Mouse (Mus musculus) embryonic stem cell, embryonic (primary cell): ENCODE data around the gene Tmem206.

ENCODE experiments used
- CTCF ChIA-PET, 4 experiments: fragments of 300-600 bp in 2 of 4; fragments of 350-600 bp in 2 of 4; sonication (Branson Sonifier 250); formaldehyde crosslinking; loops; one replicate each; lab custom pipeline; 2022; ENCODE audit warnings: inconsistent platforms in 2 of 4; lab: Charles Lee
- POLR2A ChIA-PET, 4 experiments: fragments of 300-600 bp in 2 of 4; fragments of 350-600 bp in 2 of 4; sonication (Branson Sonifier 250); formaldehyde crosslinking; loops; one replicate each; lab custom pipeline; 2022; ENCODE audit warnings: antibody characterized with exemption in 4 of 4, inconsistent platforms in 1 of 4; lab: Charles Lee

The Tmem206 gene

DNA sequence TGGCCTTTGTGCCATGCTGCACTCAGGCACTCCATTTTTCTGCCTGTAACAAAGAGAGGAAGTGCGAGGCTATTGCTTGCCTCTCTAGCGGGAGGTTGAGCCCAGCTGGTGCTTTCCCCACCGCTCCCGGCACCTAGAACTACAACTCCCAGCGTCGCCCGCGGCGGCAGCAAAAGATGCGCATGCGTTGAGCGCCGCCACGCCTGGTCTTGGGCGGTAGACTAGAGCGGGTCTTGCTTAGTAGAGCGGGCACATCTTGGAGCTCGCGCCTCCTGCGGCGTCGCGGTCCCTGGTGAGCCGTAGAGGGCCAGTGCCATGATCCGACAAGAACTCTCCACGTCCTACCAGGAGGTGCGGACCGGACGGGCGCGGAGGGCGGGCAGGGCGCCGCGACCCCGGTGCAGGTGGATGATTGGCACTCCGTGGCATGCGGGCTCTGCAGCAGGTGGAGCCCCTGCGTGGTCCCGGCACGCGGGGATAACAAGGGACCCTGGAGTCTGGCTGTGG is at the start of gene Tmem206:
TSS of gene Tmem206 (plus strand) at position 187 of the 507 bp plus-strand sequence.
- CTCF ChIA-PET = interaction anchor here (0.7 to 2.2 kb wide), 13 partner anchors 9 to 509 kb away, joined by 3 to 13 read pairs (median 4); partner anchors contain the start of genes Dtl (in 2 of the 4), Ints7 (in 2 of the 4) and Nenf (in 1 of the 4)
- POLR2A ChIA-PET = interaction anchor here (0.6 to 3.3 kb wide), 31 partner anchors 9 to 665 kb away, joined by 3 to 27 read pairs (median 5); partner anchors contain the start of genes Dtl (in 2 of the 4), Ints7 (in 2 of the 4), Nenf (in 2 of the 4) and Flvcr1 (in 1 of the 4)

DNA sequence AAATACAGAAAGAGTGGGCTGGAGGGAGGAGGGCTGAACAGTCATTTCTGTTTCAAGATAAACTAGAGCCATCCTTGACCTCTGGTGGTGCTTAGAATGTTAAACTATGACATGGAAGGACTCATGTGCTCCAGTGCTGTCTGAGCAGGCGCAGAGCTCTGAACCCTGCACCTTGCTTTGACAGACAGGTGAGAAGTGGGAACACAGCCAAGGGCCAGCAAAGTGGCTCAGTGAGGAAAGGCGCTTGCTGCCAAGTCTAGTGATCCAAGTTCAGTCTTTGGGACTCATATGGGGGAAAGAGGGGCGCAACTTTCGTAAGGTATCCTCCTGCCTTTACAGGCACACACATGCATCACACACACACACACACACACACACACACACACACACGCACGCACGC is 49.5 kb upstream of the Tmem206 start:
- CTCF ChIA-PET = interaction anchor here in 3 of 4 experiments (0.7 to 1.6 kb wide), 4 partner anchors 8 to 619 kb away, joined by 3 to 5 read pairs (median 4); no protein-coding TSS in a partner anchor
- POLR2A ChIA-PET = interaction anchor here in 2 of 4 experiments (1.0 to 2.0 kb wide), 5 partner anchors 36 to 192 kb away, joined by 3 to 16 read pairs (median 4); no protein-coding TSS in a partner anchor

DNA sequence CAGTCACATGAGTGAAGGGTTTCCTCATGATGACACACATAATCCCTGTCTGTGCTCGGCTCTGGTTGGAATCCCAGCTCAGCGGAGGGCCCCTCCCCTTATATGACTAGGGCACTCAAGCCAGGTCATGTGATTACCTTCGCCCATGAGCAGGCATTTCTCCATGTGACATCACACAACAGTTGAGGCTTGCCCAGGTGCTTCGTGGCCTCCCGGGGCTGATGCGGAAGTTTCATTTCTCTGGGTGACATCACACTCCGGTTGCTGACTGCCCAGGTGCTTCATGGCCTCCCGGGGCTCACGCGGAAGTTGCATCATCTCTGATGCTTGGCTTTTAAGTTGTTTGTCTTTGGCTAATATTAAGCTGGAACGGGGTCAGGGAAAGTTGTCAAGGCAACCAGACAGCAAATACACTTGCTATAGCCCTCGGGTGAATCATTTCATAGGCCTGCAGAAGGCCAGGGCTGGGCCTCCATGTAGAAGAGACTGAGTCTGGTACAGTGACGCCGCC is 48.1 kb upstream of the Tmem206 start:
- ChIA-PET CTCF (interaction anchor here in 3 of 4 experiments (1.0 to 3.0 kb wide), 7 partner anchors 10 to 333 kb away, joined by 3 to 16 read pairs (median 4); partner anchors contain the start of gene Flvcr1 (in 1 of the 3)), POLR2A (interaction anchor here in 3 of 4 experiments (0.6 to 2.1 kb wide), 19 partner anchors 10 to 386 kb away, joined by 3 to 16 read pairs (median 3); partner anchors contain the start of genes Atf3 (in 1 of the 3), Dtl (in 1 of the 3), Flvcr1 (in 1 of the 3) and Ints7 (in 1 of the 3))

DNA sequence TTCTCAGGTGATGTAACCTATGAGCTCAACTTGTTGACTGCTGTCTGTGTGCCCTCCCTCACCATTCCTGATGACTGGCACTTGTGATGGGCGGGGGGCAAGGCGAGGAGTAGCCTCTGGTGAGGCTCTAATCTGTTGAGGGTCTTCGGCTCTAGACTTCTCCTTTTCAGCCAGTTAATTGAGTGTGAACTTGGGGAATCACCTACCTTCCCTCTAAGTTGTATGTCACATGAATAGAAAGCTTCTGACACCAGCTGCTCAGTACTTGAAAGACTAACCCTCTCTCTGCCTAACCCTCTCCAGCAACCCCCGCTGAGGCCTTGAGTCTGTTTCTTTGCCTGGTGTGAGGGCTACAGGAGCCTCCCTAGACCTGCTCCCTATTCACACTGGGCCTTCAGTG is 47.4 kb upstream of the Tmem206 start:
- POLR2A ChIA-PET = interaction anchor here in 3 of 4 experiments (0.5 to 2.1 kb wide), 10 partner anchors 19 to 1527 kb away, joined by 3 to 16 read pairs (median 3); no protein-coding TSS in a partner anchor
- CTCF ChIA-PET = interaction anchor here in 3 of 4 experiments (0.9 to 3.0 kb wide), 6 partner anchors 10 to 252 kb away, joined by 3 to 16 read pairs (median 3); partner anchors contain the start of gene Flvcr1 (in 1 of the 3)

DNA sequence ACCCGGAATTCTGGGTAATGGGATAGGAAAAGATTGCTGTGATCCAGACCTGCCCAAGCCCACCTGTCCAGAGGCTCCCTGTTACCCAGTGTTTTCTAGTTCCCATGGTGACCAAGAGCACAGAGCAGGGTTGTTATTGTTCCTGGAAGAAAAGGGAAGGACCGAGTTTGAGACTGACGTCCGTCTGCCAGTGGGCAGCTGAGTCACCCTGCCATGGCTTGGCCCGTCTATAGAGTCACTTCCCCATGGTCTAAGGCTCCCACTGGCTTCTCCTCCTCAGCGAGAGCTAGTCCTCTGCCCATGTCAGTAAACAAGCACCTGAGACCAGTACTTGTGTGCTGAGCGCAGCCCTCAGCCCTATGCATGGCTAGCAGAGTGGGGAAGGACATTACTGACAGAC is 44.5 kb upstream of the Tmem206 start:
- POLR2A ChIA-PET = interaction anchor here in 2 of 4 experiments (0.5 to 1.3 kb wide), 5 partner anchors 8 to 649 kb away, joined by 3 to 5 read pairs (median 4); partner anchors contain the start of gene Flvcr1 (in 1 of the 2)
- CTCF ChIA-PET = interaction anchor here in 1 of 4 experiments (0.6 to 1.7 kb wide), 2 partner anchors 529 to 537 kb away, joined by 4 to 5 read pairs; no protein-coding TSS in a partner anchor

GRCm38 (mm10) chr1:191282319-191282718 is 43.4 kb upstream of the Tmem206 start:
- CTCF ChIA-PET = interaction anchor here in 3 of 4 experiments (0.8 to 2.0 kb wide), 7 partner anchors 17 to 156 kb away, joined by 3 to 4 read pairs (median 3); no protein-coding TSS in a partner anchor
- POLR2A ChIA-PET = interaction anchor here in 2 of 4 experiments (0.7 to 1.2 kb wide), 2 partner anchors 99 to 293 kb away, joined by 3 to 4 read pairs; partner anchors contain the start of genes Dtl (in 1 of the 2) and Ints7 (in 1 of the 2)

GRCm38 (mm10) chr1:191283110-191284040 is 42.3 kb upstream of the Tmem206 start:
- ChIA-PET CTCF (interaction anchor here in 3 of 4 experiments (0.8 to 2.0 kb wide), 6 partner anchors 16 to 158 kb away, joined by 3 to 4 read pairs (median 3); no protein-coding TSS in a partner anchor), POLR2A (interaction anchor here in 2 of 4 experiments (0.7 to 1.2 kb wide), 3 partner anchors 100 to 292 kb away, joined by 3 to 4 read pairs (median 4); partner anchors contain the start of genes Dtl (in 1 of the 2) and Ints7 (in 1 of the 2))

DNA sequence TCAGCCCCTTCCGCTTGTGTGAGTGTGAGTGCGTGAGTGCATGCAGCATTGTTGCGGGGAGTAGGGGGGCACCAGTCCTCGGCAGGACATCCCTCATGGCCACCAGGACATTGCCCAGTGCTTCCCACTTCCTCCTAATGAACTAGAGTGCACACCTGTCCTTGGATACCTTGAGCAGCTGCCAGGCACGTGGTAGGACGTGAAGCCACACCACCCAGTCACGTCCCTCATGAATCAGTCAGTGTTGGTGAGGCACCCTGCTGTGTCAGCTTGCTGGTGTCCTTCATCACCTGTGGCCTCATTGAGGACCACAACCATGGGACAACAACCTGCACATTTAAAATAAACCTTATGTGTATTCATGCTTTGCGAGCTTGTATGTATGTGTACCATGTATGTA is 41.2 kb upstream of the Tmem206 start:
- ChIA-PET CTCF (interaction anchor here in 3 of 4 experiments (0.6 to 2.0 kb wide), 4 partner anchors 15 to 343 kb away, joined by 4 to 13 read pairs (median 4); partner anchors contain the start of gene Flvcr1 (in 1 of the 3)), POLR2A (interaction anchor here in 1 of 4 experiments (1.1 to 1.4 kb wide), 2 partner anchors 24 to 113 kb away, joined by 4 to 5 read pairs; no protein-coding TSS in a partner anchor)

- ChIA-PET CTCF (interaction anchor here (0.5 to 2.2 kb wide), 84 partner anchors 9 to 1401 kb away, joined by 3 to 23 read pairs (median 4); no protein-coding TSS in a partner anchor), POLR2A (interaction anchor here in 3 of 4 experiments (0.9 to 1.3 kb wide), 6 partner anchors 8 to 345 kb away, joined by 3 to 5 read pairs (median 3); partner anchors contain the start of gene Flvcr1 (in 1 of the 3))
These were observed 37.0 kb upstream of the Tmem206 start for GRCm38 (mm10) chr1:191288762-191289161.

DNA sequence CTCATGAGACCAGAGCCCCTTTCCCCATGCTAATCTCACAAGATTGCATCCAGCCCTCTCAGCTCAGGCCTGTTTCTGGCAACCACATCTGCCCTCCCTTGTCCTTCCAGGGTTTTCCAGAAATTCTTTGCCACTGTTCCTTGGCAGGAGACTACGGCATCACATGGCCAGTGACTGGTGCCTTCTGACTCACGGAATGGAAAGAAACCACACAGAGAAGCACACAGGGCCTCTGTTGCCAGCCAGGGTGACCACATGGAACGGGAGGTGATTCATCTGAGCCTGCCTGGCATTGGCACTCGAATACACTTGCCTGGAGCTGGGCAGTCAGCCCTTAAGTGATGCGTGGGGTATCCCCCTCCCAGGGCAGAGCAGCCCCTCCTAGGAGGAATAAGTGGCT is 33.4 kb upstream of the Tmem206 start:
- ChIA-PET CTCF (no interaction called here), POLR2A (no interaction called here)

- POLR2A ChIA-PET = interaction anchor here in 1 of 4 experiments (0.9 kb wide), 1 partner anchor 52 kb away, joined by 3 read pairs; no protein-coding TSS in a partner anchor
- CTCF ChIA-PET = no interaction called here
These were observed 32.7 kb upstream of the Tmem206 start for GRCm38 (mm10) chr1:191293051-191293450.

DNA sequence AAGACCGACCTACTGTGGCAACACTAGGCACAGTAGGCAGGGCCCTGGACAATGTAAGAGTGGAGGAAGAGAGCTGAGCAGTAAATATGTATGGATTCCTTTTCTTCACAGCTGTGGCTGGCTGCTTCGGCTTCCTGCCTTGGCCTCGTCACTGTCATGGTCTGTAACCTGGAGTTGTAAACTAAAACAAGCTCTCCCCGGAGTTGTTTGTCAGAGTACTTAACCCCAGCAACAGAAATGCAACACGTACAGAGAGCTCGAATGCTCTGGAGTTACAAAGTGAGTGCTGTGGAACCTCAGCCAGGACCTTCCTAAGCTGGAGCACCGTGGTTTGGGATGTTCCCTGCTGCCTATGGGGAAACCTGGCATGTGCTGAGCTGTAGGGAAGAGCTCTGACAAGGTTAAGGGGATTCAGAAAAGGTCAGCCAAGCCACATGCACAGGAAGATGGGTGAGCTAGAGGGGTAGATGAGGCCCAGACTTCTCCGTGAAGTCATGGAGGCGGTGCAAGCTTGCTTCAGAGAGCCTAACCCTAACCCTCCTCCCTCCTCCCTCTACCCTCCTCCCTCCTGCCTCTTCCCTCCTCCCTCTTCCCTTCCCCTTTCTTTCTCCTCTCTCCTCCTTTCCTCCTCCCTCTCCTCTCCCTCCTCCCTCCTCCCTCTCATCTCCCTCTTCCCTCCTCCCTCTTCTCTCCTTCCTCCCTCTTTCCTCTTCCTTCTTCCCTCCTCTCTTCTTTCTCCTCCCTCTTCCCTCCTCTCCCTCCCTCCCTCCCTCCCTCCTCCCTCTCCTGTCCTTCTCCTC is 31.5 kb upstream of the Tmem206 start:
- POLR2A ChIA-PET = interaction anchor here in 1 of 4 experiments (0.9 kb wide), 1 partner anchor 51 kb away, joined by 3 read pairs; no protein-coding TSS in a partner anchor
- CTCF ChIA-PET = interaction anchor here in 3 of 4 experiments (0.8 to 1.3 kb wide), 3 partner anchors 14 to 18 kb away, joined by 3 read pairs; no protein-coding TSS in a partner anchor

- CTCF ChIA-PET = interaction anchor here in 2 of 4 experiments (0.6 to 1.2 kb wide), 2 partner anchors 9 to 17 kb away, joined by 3 to 5 read pairs; no protein-coding TSS in a partner anchor
- POLR2A ChIA-PET = no interaction called here
These were observed 29.9 kb upstream of the Tmem206 start for GRCm38 (mm10) chr1:191295784-191296183.

DNA sequence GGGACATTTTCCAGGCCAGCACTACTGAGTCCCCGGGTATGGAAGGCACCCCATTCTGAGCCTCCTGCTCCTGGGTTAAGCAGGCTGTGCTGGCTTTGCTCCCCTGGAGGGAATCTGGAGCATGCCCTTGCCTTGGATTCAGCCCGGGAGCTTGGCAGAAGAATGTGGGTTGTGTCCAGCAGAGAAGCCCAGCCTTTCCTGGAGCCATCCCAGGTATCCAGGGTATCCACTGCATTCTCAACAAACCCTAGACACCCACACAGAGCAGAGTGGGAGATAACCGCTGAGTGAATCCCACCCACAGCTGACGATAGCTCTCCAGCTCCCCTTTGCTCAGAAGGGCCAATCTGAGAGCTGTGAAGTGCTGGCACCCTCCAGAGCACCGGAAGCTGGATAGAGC is 29.3 kb upstream of the Tmem206 start:
- ChIA-PET POLR2A (no interaction called here), CTCF (interaction anchor here in 1 of 4 experiments (1.2 kb wide), 1 partner anchor 16 kb away, joined by 5 read pairs; no protein-coding TSS in a partner anchor)

DNA sequence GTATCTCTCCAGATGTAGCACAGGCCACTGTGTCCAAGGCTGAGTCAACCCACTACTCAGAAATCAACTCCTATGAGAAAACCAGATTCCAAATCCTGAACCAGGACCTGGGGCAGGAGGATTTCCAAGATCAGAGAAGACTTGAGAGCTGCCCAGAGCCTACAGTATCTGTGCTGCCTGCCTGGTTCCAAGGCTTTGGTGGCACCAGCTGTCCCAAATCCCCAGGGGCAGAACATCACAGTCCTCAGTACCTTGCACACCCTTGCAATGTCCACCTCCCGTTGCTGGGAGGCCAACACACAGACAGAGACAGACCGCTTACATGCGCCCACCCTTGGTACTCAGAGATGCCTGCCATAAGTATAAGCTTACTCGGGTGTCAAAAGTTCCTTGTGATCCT is 27.4 kb upstream of the Tmem206 start:
- CTCF ChIA-PET = interaction anchor here (0.5 to 1.7 kb wide), 8 partner anchors 10 to 1403 kb away, joined by 3 to 6 read pairs (median 3); no protein-coding TSS in a partner anchor
- POLR2A ChIA-PET = interaction anchor here in 2 of 4 experiments (0.9 to 1.3 kb wide), 2 partner anchors 20 to 99 kb away, joined by 3 read pairs; no protein-coding TSS in a partner anchor
